Mouse (Mus musculus) heart, postnatal 4 days (tissue): ENCODE measurements at regions not wholly inside any gene's neighbourhood (a gene's known extent, or its start where the extent isn't known, plus 50 kb on each side); places are given as distances from the start of the nearest gene placed in this dataset.
"Not testable (repeated sequence)": the region's sequence is repeated elsewhere in the genome, so short reads cannot be mapped to it uniquely, and the experiment has no call there.

Experiments used
- DNase-seq: peaks from one replicate; pipeline ENCODE4 v3.0.0; 2021

DNA sequence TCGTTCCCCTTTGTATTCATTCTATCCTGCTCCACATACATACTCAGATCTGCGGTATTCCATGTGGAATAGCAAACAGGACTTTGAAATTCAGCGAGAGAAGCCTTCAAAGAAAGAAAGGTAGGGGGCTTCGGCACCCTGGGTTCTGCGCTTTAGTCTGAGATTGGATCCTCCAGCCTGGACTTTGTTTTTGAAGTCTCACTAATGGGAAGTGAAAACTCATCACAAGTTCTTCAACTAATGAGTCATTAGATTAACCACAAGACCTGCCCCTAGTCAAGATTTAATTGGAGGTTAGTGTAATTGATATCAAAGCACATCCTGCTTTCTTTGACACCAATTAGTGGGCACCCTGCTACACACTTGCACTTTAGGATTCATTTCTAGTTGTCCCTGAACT is 492.5 kb upstream of the Zfp960 start:
- no peak for DNase-seq

- no peak for DNase-seq
Measured at GRCm38 (mm10) chr17:16588791-16589190, 475.1 kb upstream of the Zfp960 start.

GRCm38 (mm10) chr17:16599671-16600070 is 464.2 kb upstream of the Zfp960 start:
- DNase-seq, result no peak

DNA sequence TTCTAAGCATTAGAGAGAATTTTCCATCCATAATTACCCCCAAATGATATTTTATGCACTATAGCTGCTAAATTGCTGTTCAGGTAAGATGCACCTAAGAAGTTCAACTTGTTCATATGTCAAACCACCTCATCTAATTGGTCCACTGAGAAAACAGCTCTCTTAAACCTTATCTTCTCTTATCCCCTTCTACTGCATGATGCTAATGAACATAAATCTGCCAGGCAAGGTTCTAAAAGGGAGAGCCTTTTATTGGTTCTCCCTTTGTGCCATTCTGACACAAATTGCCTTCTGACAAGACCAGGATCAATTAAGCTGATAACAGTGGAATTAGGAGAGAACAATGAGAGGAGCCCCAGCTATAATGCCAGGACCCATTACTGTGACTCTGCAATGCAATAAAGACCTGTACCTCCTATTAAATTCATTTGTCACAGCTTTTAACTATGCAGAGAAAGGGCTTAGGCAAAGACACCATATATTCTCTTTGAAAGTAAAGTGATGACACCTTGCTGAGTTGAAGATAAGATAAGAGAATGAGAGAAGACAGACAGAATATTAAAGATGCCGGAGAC is 451.4 kb upstream of the Zfp960 start:
- no peak for DNase-seq

DNA sequence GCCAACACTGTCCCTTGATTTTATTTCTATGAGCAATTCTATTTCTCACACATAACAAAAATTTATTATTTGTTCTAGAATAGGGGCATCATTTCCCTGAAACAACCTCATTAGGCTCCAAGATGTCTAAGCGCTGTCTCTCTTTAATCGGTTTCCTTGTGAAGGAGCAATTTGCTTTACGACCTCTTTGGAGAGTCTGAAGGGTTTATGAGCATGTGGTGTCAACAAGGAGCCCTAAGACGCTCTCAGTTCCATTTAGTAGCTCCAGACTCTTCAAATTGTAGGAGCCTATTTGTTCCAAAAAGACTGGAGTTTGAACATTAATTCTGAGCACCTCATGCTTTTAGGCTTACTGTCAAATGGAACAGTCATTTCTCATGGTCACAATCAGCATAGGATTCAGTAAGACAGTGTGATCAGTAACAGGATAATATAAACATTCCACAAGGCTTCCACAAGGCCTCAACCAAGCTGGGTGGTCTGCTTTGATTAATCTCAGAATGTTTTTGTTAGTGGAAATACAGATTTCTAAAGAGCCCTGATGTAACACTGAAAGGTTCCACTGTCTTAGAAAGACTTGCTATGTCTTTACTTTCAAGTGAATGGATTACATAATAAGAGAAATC is 441.9 kb upstream of the Zfp960 start:
- no peak for DNase-seq

DNA sequence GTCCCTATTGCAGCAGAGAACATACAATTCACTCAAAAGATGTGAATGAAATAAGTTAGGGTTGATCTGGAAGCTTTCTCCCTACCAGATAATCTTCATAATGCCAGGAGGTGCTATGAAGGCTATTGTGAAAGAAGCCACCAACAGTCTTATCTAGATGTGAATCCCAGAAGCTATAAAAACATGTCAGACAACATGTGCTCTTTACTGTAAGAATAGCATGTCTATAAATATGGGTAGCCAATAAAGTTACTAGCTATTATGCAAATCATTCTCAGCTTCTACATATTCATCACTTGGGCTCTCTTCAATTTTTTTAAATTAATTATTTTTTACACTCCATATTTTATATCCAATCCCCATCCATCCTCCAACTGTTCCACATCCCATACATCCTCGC is 434.1 kb upstream of the Zfp960 start:
- DNase-seq, result no peak

- no peak for DNase-seq
Measured at GRCm38 (mm10) chr17:16633426-16633825, 430.5 kb upstream of the Zfp960 start.

DNA sequence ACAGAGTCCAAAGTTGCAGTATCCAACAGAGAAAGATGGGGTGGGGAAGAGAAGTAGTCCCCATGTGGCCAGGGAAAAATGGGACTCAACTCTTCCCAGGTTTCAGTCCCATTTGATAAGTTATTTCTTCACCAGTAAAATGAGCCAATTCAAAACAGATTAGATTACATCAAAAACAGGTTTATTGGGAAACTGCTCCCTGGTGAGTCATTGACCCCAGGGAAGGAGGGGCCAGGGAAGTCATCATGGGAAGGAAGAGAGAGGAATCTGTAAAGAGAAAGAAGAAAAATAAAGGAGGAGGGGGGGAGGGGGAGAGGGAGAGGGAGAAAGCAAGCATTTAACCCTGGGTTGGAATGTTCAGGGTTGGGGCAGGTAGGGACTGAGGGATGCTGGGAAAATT is 426.4 kb upstream of the Zfp960 start:
- no peak for DNase-seq

GRCm38 (mm10) chr17:16647942-16648341 is 416.0 kb upstream of the Zfp960 start:
- no peak for DNase-seq

GRCm38 (mm10) chr17:16665253-16665652 is 398.7 kb upstream of the Zfp960 start:
- DNase-seq, result no peak

- no peak for DNase-seq
Measured at GRCm38 (mm10) chr17:16667606-16668005, 396.3 kb upstream of the Zfp960 start.

GRCm38 (mm10) chr17:16704199-16704598 is 359.7 kb upstream of the Zfp960 start:
- no peak for DNase-seq

- no peak for DNase-seq
Measured at GRCm38 (mm10) chr17:16705890-16706289, 358.0 kb upstream of the Zfp960 start.

GRCm38 (mm10) chr17:16726904-16727303 is 337.0 kb upstream of the Zfp960 start:
- DNase-seq, result no peak

DNA sequence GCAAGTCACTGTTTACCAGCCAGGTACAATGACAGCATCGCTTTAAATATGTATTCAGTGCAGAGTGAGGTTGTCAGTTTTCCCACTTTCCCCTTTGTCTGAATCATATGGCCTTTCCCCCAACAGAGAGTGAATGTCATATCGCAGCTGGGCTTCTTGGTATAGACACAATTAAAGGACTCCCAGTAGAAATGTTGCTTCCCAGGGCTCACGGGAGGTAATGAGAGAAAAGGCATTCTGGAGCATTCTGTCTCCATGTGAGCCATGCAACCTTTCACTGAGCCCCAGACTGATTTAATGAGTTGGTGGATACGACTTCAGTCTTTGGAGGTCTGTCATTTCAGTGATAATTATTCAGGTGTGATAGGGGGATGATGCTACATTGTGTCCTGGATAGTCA is 310.8 kb upstream of the Zfp960 start:
- no peak for DNase-seq

DNA sequence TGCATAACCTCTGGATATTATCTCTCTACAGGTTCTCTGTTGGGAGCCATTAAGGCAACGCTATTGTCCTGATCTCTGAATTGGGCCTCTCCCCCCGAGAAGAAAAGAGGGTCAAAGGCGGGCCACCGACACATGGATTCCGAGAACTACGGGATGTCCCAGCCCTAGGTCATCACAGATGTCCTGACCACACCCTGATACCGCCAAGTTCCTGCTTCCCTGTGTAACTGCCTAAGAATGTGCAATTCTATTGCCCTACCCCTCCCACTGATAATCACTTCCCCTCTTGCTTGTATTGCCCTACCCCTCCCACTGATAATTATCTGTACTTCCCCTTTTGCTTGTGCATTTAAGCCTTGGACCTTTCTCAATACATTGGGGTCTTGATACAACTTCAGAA is 293.3 kb upstream of the Zfp960 start:
- DNase-seq, result not testable (repeated sequence)

DNA sequence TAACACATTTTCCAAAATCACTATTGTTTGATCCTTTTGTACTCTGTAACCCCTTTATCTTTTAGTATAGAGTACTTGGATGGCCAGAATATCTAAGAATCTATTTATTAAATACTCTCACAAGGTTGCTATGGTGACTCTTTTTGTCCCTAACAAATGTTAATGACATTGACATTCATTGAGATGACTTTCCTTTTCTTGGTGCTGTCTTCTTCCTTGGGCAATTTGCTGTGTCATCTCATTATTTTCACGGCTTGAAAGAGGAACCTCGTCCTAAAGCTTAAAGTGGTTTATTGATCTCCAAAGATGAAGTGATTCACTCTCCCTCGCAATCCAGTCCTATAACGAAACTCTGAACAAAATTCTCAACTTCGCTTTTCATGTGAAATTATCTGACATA is 265.6 kb upstream of the Zfp960 start:
- no peak for DNase-seq

DNA sequence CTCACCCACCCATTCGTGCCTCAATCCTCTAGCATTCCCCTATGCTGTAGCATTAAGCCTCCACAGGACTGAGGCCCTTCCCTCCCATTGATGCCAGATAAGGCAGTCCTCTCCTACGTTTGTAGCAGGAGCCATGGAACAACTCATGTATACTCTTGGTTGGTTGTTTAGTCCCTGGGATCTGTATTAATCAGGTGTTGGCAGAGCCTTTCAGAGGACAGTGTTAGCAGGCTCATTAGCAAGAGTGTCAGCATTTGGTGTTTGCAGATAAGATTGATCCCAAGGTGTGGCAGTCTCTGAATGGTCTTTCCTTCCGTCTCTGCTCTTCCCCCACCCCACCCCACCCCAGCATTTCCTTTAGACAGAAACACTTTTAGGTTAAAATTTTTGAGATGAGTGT is 258.9 kb upstream of the Zfp960 start:
- DNase-seq, result no peak

- DNase-seq, result no peak
Measured at GRCm38 (mm10) chr17:16818421-16818820, 245.5 kb upstream of the Zfp960 start.

GRCm38 (mm10) chr17:16821716-16822115 is 242.2 kb upstream of the Zfp960 start:
- DNase-seq, result no peak

- no peak for DNase-seq
Measured at GRCm38 (mm10) chr17:16839152-16839551, 224.8 kb upstream of the Zfp960 start.

- DNase-seq, result no peak
Measured at GRCm38 (mm10) chr17:16860771-16861170, 203.1 kb upstream of the Zfp960 start.

- peak; percentile 51 for DNase-seq
Measured at GRCm38 (mm10) chr17:16900791-16901190, 163.1 kb upstream of the Zfp960 start.

GRCm38 (mm10) chr17:16918191-16918590 is 145.7 kb upstream of the Zfp960 start:
- DNase-seq, result no peak

DNA sequence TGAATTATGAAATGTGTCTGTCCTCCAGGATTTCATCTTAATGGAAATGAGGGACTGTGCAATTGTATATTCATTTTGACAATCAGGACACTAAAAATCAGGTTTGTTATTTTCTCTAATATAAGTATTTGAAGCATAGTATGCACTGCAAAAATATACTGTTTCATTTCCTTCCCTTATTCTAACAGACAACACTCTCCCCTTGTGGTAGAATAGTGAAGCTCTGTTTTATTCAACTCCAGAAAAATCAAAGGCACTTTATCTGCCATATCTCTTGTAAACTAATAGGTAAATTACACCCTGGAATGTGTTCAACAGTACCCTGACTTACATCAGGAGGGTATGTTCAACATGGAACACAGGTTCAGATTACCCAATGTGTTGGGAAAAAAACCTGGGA is 137.7 kb upstream of the Zfp960 start:
- DNase-seq, result no peak
